Mouse (Mus musculus) intestine, embryonic 16.5 days (tissue): ENCODE results near the gene Sh3bgrl3. TPM values are rescaled to one million over a fixed set of nuclear protein-coding genes. Genes with fewer than 3 reads are reported as not detected.

Source experiments
- ATAC-seq: fragments of 200-750 bp; cut with Nextera tagmentation; 2 replicates; pipeline ENCODE4 v1.8.0; 2017; ENCODE audit warnings: moderate TSS enrichment, moderate library complexity
- H3K27ac ChIP-seq: fragments of 300-500 bp; sonication (generic); 2 replicates; pipeline ENCODE4 v1.5.1; 2014; ENCODE audit warnings: mild to moderate bottlenecking, low read length
- H3K27me3 ChIP-seq: fragments of 300-500 bp; sonication (generic); replicated peaks from 2 replicates; pipeline ENCODE4 v1.6.1; 2014; ENCODE audit warnings: low read length, control low read depth, mixed read lengths; ENCODE audit not compliant: control insufficient read depth, insufficient read depth
- H3K36me3 ChIP-seq: fragments of 300-500 bp; sonication (generic); 2 replicates; pipeline ENCODE4 v1.6.1; 2014; ENCODE audit warnings: low read length, control low read depth; ENCODE audit not compliant: control insufficient read depth, insufficient read depth
- H3K4me1 ChIP-seq: fragments of 300-500 bp; sonication (generic); 2 replicates; pipeline ENCODE4 v1.6.1; 2014; ENCODE audit warnings: low read length, control low read depth, mixed read lengths; ENCODE audit not compliant: control insufficient read depth, insufficient read depth
- H3K4me2 ChIP-seq: fragments of 300-500 bp; sonication (generic); 2 replicates; pipeline ENCODE4 v1.6.1; 2014; ENCODE audit warnings: low read depth, low read length, control low read depth
- H3K4me3 ChIP-seq: fragments of 300-500 bp; sonication (generic); 2 replicates; pipeline ENCODE4 v1.5.1; 2014; ENCODE audit warnings: mild to moderate bottlenecking, low read length
- H3K9ac ChIP-seq: fragments of 300-500 bp; sonication (generic); 2 replicates; pipeline ENCODE4 v1.6.1; 2014; ENCODE audit warnings: low read depth, low read length
- H3K9me3 ChIP-seq: fragments of 300-500 bp; sonication (generic); 2 replicates; pipeline ENCODE4 v1.6.1; 2016; ENCODE audit warnings: low read length, control low read depth; ENCODE audit not compliant: control insufficient read depth
- WGBS: fragments of 180-500 bp; shearing (Covaris S2); extraction: QIAGEN DNeasy Blood & Tissue Kit; methylation state at CpG from one replicate; pipeline ENCODE4 v1.1.7; 2014; 5-methylcytosine and 5-hydroxymethylcytosine counted together
- polyA plus RNA-seq: library from polyadenylated mRNA; unstranded; fragments of >200 nt; fragmentation: Nextera tagmentation; extraction: Ambion mirVana; gene quantifications from 2 replicates; pipeline ENCODE4 v1.2.1, GENCODE M21; 2015

Sh3bgrl3 gene
- polyA plus RNA-seq, 1 experiment from 2014 or later, result 428 TPM

DNA sequence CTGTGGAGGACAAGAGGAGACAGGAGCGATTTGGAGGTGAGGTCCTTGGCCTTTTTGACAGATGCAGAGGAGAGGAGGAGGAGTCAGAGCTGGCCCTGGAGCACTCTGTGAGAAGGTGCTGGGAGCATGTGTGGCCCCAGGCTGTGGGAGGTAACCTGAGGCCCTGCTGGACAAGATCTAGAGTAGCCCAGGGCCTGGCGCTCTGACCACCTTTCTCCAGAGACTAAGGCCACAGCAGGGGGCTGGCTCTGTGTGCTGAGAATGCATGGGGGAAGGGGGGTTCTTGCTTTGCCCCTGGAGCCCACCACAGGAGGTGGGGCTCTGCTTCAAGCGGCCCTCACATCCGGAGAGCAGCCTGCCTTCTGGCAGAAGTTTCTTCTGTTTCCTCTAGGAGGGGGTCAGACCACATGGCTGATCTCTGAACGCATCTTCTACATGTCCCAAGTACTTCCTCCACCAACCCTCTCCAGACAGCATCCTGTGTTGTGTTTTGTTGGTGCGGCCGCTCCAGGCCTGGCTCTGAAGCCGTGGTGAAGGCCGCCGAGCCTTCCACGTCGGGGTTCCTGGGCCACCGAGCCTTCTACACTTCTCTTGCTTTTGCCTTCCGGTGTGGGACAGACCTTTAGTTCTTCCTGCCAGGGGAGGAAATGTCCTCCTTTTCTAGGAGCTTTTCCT, 10.3 kb downstream of the Sh3bgrl3 start:
- WGBS, result 59% methylated on average over 14 of the region's 14 CpGs
- Histone ChIP-seq H3K27me3 (no peaks in the 10 kb centered on the region), H3K4me3 (no peak overlapping the region), H3K9me3 (no peaks in the 10 kb centered on the region), H3K27ac (no peak overlapping the region), H3K9ac (no peak overlapping the region), H3K4me1 (peaks cover 44% of the 10 kb centered on the region), H3K4me2 (no peak overlapping the region), H3K36me3 (no peaks in the 10 kb centered on the region)
- no peak for ATAC-seq

DNA sequence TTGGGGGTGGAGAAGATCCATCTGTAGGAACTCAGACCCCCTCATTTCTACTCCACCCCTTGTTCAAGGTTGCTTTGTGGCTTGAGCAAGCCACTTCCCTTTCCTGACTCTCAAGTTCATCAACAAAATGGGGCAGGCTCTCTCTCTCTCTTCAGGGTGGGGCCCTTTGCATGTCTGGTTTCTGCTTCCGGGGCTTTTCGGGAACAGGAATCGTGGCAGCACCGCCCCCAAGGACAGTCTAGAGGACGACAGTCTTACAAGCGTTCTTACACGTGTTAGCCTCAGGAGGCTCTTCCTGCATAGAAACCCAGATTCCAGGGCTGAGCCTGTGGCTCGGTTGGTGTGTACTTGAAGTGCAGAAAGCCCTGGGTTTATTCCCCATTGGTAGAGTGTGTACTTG, 11.6 kb downstream of the Sh3bgrl3 start:
- Histone ChIP-seq H3K27ac (no peak overlapping the region), H3K27me3 (no peaks in the 10 kb centered on the region), H3K9ac (no peak overlapping the region), H3K9me3 (no peaks in the 10 kb centered on the region), H3K36me3 (no peaks in the 10 kb centered on the region), H3K4me3 (no peak overlapping the region), H3K4me1 (peaks cover 46% of the 10 kb centered on the region), H3K4me2 (no peak overlapping the region)
- 71% methylated on average over 8 of the region's 8 CpGs for WGBS
- no peak for ATAC-seq

DNA sequence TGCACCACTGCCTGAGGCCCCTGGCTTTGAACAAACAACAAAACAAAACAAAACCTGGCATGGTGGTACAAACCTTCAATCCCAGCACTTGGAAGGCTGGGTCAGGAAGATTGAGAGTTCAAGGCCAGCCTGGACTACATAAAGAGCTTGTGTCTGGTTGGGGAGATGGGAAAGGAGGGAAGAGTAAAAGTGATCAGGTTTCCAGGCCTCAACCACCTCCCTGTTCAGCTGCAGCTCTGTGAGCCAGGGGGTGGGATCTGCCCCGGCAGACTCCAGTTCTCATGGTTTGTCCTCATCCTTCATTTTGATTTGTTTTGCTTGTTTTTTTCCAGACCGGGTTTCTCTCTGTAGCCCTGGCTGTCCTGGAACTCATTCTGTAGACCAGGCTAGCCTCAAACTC, 12.1 kb downstream of the Sh3bgrl3 start:
- Histone ChIP-seq H3K9ac (no peak overlapping the region), H3K27ac (no peak overlapping the region), H3K36me3 (no peaks in the 10 kb centered on the region), H3K27me3 (no peaks in the 10 kb centered on the region), H3K4me2 (no peak overlapping the region), H3K4me1 (peaks cover 45% of the 10 kb centered on the region), H3K4me3 (no peak overlapping the region), H3K9me3 (no peaks in the 10 kb centered on the region)
- no peak for ATAC-seq
- 64% methylated on average over 2 of the region's 2 CpGs for WGBS

DNA sequence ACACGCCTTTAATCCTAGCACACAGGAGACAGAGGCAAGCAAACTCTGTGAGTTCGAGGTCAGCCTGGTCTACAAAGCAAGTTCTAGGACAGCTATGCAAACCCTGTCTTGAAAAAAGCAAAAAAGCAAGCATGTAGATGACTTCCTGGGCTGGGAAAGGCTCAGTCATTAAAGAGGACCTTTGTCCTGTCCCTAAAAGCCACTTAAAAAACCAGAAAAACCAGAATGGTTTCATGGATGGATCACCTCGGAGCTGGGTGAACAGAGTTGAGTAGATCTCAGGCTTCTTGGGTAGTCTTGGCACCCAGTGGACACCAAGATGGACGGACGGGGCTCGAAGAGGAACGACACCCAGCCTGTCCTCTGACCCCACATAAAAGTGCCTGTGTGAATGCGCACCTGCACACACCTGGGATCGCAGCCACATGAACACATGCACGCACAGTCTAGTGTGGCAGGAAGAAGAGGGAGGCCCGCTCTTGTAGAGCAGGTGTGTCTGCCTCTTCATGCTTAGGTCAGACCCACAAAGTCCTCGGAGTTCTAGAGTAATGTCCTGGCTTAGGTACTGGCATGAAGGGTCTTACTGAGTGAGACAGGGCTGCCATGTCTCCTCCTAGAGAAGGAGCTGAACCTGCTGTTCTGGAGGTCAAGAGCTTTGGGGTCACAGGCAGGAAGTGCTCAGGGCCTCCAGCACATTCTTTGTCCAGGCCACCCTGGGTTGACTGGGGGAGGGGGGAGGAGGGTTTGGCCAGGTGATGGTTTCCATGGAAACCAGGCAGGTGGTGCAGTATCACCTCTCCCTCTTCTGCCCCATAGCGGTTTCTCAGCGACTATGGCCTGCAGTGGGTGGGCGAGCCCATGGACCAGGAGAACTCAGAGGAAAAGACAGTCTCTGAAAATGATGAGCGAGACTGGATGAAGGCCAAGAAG, 13.1 kb downstream of the Sh3bgrl3 start:
- no peaks in the 10 kb centered on the region for H3K9me3 ChIP-seq
- H3K27ac ChIP-seq, result peak overlapping the region; percentile 53
- no peaks in the 10 kb centered on the region for H3K36me3 ChIP-seq
- WGBS, result 61% methylated on average over 16 of the region's 16 CpGs
- H3K9ac ChIP-seq, result no peak overlapping the region
- peak; percentile 66 for ATAC-seq
- no peak overlapping the region; the same call in 1 of the 2 replicates for H3K4me2 ChIP-seq
- H3K4me1 ChIP-seq, result peaks cover 43% of the 10 kb centered on the region
- no peaks in the 10 kb centered on the region for H3K27me3 ChIP-seq
- no peak overlapping the region for H3K4me3 ChIP-seq

DNA sequence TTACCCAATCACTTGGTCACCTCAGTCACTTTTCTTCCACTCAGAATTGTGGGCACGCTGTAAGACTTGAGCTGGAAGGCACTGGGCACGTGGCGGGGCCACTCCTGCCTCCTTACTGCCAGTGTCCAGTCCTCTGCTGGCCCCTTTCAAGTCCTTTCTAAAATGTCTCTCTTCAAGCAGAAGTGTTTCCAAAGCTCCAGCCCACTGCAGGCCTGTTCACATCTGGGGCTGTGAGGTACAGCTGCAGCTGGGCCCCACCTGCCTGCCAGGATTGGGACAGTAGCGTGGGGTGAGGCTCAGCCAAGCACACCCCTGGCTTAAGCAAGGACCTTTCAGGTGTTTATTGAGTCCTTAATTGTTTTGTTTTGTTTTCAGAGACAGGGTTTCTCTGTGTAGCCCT, 14.6 kb downstream of the Sh3bgrl3 start:
- H3K4me2 ChIP-seq, result no peak overlapping the region
- H3K9me3 ChIP-seq, result no peaks in the 10 kb centered on the region
- no peak overlapping the region; the same call in 1 of the 2 replicates for H3K9ac ChIP-seq
- no peaks in the 10 kb centered on the region for H3K36me3 ChIP-seq
- H3K27ac ChIP-seq, result peak overlapping the region; percentile 26
- ATAC-seq, result no peak
- WGBS, result 91% methylated on average over 4 of the region's 4 CpGs
- no peak overlapping the region for H3K4me3 ChIP-seq
- no peaks in the 10 kb centered on the region for H3K27me3 ChIP-seq
- H3K4me1 ChIP-seq, result peaks cover 40% of the 10 kb centered on the region

DNA sequence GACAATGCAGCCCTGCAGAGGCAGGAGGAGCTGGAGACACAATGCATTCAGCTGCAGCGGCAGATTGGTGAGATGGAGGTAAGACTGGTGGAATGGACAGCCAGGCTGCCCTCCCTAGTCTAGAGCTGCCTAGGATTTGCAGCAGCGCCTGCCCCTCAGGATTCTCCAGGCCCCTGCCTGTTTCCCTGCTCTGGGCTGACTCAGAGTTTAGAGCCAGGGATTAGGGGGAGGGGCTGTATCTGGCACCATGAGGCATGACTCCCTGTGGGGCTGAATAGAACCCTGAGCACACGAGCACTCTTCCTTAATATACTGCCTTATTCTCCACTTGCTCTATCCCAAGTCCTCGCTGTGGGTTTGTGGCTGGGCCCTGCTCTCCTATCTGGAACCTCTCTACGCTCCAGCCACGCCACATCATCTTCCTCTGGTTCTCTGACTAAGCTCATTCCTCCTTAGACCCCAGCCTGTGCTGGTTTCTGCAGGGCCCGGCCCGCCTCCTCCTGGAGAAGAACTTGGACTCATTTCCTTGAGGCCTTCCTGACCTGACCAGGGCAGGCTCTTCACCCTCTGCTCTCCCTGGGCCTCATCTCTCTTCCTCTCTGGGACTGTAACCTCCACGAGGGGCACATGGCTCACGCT, 15.1 kb downstream of the Sh3bgrl3 start:
- Histone ChIP-seq H3K4me3 (no peak overlapping the region), H3K27me3 (no peaks in the 10 kb centered on the region), H3K27ac (peak overlapping the region; percentile 26), H3K4me2 (no peak overlapping the region), H3K9me3 (no peaks in the 10 kb centered on the region), H3K4me1 (peaks cover 40% of the 10 kb centered on the region), H3K36me3 (no peaks in the 10 kb centered on the region), H3K9ac (no peak overlapping the region; the same call in 1 of the 2 replicates)
- WGBS, result 52% methylated on average over 10 of the region's 10 CpGs
- ATAC-seq, result 0 out of 2 replicates have a peak, but pooled peaks have one; percentile 29

DNA sequence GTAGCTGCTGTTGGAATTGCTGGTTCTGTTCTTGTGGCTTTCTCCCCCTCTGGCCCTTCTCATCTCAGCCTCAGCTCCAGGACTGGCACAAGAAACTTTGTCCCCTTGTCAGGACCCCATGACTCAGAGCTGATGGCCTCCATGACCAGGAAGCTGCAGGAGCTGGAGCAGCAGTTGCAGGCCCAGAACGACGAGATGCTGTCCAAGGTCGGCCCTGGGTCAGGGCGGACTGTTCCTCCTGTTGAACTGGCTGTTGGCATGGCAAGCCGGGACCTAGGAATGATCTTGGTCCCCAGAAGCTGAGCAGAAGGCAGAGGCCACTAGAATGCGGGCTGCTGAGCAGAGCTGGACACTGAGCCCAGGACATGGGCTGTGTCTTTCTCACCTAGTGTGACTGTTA, 16.2 kb downstream of the Sh3bgrl3 start:
- no peaks in the 10 kb centered on the region for H3K27me3 ChIP-seq
- no peak overlapping the region for H3K27ac ChIP-seq
- 0 out of 2 replicates have a peak overlapping the region, but pooled peaks have one; percentile 30 for H3K9ac ChIP-seq
- no peak overlapping the region for H3K4me3 ChIP-seq
- no peak for ATAC-seq
- no peak overlapping the region for H3K4me2 ChIP-seq
- H3K9me3 ChIP-seq, result no peaks in the 10 kb centered on the region
- H3K36me3 ChIP-seq, result no peaks in the 10 kb centered on the region
- WGBS, result 58% methylated on average over 6 of the region's 6 CpGs
- peaks cover 37% of the 10 kb centered on the region for H3K4me1 ChIP-seq

DNA sequence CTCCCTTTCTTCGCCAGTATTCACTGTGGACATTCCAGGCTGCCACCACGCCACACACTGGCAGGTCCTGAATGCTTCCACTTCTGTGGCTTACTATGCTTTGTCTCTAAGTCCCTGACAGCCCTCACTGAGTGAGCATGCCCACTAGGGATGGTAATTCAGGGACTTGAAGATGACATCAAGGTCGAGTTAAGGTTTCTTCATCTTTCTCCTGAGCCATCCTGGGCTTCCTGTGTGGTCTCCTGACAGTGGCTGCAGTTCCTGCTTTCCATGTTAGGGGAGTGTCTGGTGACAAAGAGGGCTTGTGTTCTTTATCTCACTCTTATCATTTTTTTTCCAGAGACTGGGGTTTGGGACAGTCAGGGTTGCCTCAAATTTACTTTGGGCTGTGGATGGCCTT, 17.9 kb downstream of the Sh3bgrl3 start:
- no peaks in the 10 kb centered on the region for H3K27me3 ChIP-seq
- no peak for ATAC-seq
- H3K4me1 ChIP-seq, result peaks cover 32% of the 10 kb centered on the region
- H3K4me2 ChIP-seq, result no peak overlapping the region
- H3K4me3 ChIP-seq, result no peak overlapping the region
- WGBS, result 39% methylated on average over 3 of the region's 3 CpGs
- H3K9me3 ChIP-seq, result no peaks in the 10 kb centered on the region
- H3K27ac ChIP-seq, result no peak overlapping the region
- 0 out of 2 replicates have a peak overlapping the region, but pooled peaks have one; percentile 7 for H3K9ac ChIP-seq
- no peaks in the 10 kb centered on the region for H3K36me3 ChIP-seq

DNA sequence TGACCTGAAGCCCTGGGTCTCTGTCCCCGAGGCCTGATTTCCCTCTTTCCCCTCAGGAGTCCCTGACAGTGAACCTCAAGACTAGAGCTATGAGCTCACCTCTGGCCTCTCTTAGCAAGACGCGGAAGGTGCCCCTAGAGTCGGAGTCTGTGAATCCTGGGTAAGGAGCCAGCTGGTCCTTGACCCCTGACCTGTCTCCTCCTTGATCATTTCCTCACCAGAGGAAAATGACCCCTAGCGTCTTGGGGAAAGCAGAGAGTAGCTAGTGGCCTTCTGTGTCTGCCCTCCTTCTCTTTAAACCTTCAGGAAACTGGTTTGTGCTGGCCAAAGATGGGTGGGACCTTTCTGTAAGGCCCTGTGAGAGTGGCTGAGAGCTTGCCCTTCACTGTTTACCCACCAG, 20.4 kb downstream of the Sh3bgrl3 start:
- Histone ChIP-seq H3K27me3 (no peaks in the 10 kb centered on the region), H3K9me3 (no peaks in the 10 kb centered on the region), H3K9ac (no peak overlapping the region), H3K4me3 (no peak overlapping the region), H3K4me1 (peaks cover 9% of the 10 kb centered on the region; the same call in 1 of the 2 replicates), H3K36me3 (no peaks in the 10 kb centered on the region), H3K4me2 (no peak overlapping the region), H3K27ac (no peak overlapping the region)
- no peak for ATAC-seq
- 32% methylated on average over 5 of the region's 5 CpGs for WGBS
